Mouse (Mus musculus) testis, postnatal 14 days (tissue): ENCODE data around the gene Fam19a2.
A peak's percentile ranks its signal among the peaks of the same experiment; 100 is the strongest.

Experiments used
- DNase-seq: peaks from one replicate; pipeline ENCODE4 v3.0.0; 2021; ENCODE audit warnings: low spot score

Fam19a2 gene

GRCm38 (mm10) chr10:123385641-123386040 is 121.8 kb downstream of the Fam19a2 start:
- DNase-seq, result no peak

GRCm38 (mm10) chr10:123395429-123395828 is 131.6 kb downstream of the Fam19a2 start:
- DNase-seq, result no peak

- no peak for DNase-seq
Measured at GRCm38 (mm10) chr10:123398136-123398535, 134.3 kb downstream of the Fam19a2 start.

- no peak for DNase-seq
Measured at GRCm38 (mm10) chr10:123401188-123401587, 137.4 kb downstream of the Fam19a2 start.

GRCm38 (mm10) chr10:123402460-123402859 is 138.7 kb downstream of the Fam19a2 start:
- DNase-seq, result no peak

GRCm38 (mm10) chr10:123414953-123415352 is 151.2 kb downstream of the Fam19a2 start:
- DNase-seq, result no peak

GRCm38 (mm10) chr10:123416024-123416423 is 152.2 kb downstream of the Fam19a2 start:
- no peak for DNase-seq

GRCm38 (mm10) chr10:123418616-123419173 is 154.9 kb downstream of the Fam19a2 start:
- no peak for DNase-seq

- peak; percentile 33 for DNase-seq
Measured at GRCm38 (mm10) chr10:123420249-123420648, 156.5 kb downstream of the Fam19a2 start.

- no peak for DNase-seq
Measured at GRCm38 (mm10) chr10:123424482-123424881, 160.7 kb downstream of the Fam19a2 start.

- no peak for DNase-seq
Measured at GRCm38 (mm10) chr10:123426527-123427363, 162.9 kb downstream of the Fam19a2 start.

- no peak for DNase-seq
Measured at GRCm38 (mm10) chr10:123431569-123431968, 167.8 kb downstream of the Fam19a2 start.

- DNase-seq, result no peak
Measured at GRCm38 (mm10) chr10:123437576-123437975, 173.8 kb downstream of the Fam19a2 start.

GRCm38 (mm10) chr10:123456800-123457199 is 193.0 kb downstream of the Fam19a2 start:
- no peak for DNase-seq

- DNase-seq, result no peak
Measured at GRCm38 (mm10) chr10:123460466-123460865, 196.7 kb downstream of the Fam19a2 start.

GRCm38 (mm10) chr10:123462305-123462704 is 198.5 kb downstream of the Fam19a2 start:
- no peak for DNase-seq

- no peak for DNase-seq
Measured at GRCm38 (mm10) chr10:123514749-123515148, 251.0 kb downstream of the Fam19a2 start.

GRCm38 (mm10) chr10:123520613-123521012 is 256.8 kb downstream of the Fam19a2 start:
- no peak for DNase-seq

- DNase-seq, result no peak
Measured at GRCm38 (mm10) chr10:123521203-123521602, 257.4 kb downstream of the Fam19a2 start.

GRCm38 (mm10) chr10:123525424-123525823 is 261.6 kb downstream of the Fam19a2 start:
- DNase-seq, result no peak

- no peak for DNase-seq
Measured at GRCm38 (mm10) chr10:123526059-123526458, 262.3 kb downstream of the Fam19a2 start.

- no peak for DNase-seq
Measured at GRCm38 (mm10) chr10:123536143-123536542, 272.3 kb downstream of the Fam19a2 start.

GRCm38 (mm10) chr10:123548391-123548790 is 284.6 kb downstream of the Fam19a2 start:
- DNase-seq, result no peak

GRCm38 (mm10) chr10:123567677-123568076 is 303.9 kb downstream of the Fam19a2 start:
- no peak for DNase-seq
